Mouse (Mus musculus): ENCODE results near the gene Drg1.

Drg1 gene

GRCm38 (mm10) chr11:3289803-3290639 is 23.8 kb upstream of the Drg1 start:
- DNase-seq (ENCODE audit: low spot score in 2 of 2): peak; percentile 80

GRCm38 (mm10) chr11:3289302-3289802 is 23.1 kb upstream of the Drg1 start:
- DNase-seq (ENCODE audit: low spot score in 2 of 2): peak in 1 of 2 experiments; percentile 57

- DNase-seq (ENCODE audit: low spot score in 2 of 2): peak in 1 of 2 experiments; percentile 42
Measured at GRCm38 (mm10) chr11:3288521-3289301, 22.5 kb upstream of the Drg1 start, which contains the start of gene Patz1. Gene Patz1, plus strand, starts transcription at chr11:3288874.

- DNase-seq (ENCODE audit: low spot score in 2 of 2): no peak
Measured at GRCm38 (mm10) chr11:3287921-3288320, 21.7 kb upstream of the Drg1 start.

DNA sequence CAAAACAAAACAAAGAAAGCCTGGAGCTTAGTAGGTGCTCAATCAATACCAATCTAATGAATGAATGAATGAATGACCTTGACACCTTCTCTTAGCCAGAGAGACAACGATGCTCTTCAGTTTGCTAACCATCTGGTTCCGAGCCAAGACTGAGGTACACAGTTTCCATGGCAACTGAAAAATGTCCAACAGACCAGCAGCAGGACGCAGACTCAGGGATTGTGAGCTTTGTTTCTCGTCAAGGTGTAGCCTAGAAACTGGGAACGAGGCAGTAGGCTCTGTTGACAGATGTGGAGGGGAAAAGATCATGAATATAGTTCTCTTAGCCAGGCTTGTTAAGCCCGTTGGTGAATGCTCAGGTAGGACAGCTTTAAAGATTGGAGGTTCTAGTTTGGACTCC is 20.9 kb upstream of the Drg1 start:
- no peak for DNase-seq (ENCODE audit: low spot score in 2 of 2)

DNA sequence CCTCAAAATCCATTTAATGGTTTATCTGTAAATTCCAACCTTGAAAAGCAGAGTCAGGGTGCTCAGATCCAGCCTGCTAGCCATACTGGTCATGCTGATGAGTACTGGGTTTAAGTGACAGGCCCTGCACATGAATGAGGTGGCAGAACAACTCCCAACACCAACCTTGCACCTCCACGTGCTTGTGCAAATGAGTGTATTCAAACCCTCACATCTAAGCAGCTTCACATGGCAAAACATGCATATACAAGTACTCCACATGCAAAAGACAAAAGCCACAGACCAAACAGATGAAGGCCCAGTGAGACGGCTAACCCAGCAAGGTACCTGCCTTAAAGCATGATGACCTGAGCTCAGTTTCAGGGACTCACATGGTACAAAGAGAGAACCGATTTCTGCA is 19.7 kb upstream of the Drg1 start:
- DNase-seq (ENCODE audit: low spot score in 2 of 2): no peak

DNA sequence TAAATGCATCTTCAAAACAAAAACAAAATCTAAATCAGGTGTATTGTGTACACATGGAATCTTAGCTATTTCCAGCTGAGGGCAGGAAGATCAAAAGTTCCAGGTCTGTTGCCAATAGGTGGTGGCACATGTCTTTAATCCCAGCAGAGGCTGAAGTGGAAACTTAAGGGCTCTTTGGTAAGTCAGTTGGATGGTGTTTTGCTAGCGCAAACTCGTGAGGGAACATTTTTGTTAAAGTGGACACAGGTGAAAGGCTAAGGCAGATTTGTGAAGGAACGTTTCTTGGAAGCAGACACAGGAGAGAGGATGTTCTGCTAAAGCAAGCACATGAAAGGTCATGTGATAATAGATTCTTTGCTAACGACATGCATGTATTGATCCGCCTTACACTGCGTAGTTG is 17.4 kb upstream of the Drg1 start:
- no peak for DNase-seq (ENCODE audit: low spot score in 2 of 2)

DNA sequence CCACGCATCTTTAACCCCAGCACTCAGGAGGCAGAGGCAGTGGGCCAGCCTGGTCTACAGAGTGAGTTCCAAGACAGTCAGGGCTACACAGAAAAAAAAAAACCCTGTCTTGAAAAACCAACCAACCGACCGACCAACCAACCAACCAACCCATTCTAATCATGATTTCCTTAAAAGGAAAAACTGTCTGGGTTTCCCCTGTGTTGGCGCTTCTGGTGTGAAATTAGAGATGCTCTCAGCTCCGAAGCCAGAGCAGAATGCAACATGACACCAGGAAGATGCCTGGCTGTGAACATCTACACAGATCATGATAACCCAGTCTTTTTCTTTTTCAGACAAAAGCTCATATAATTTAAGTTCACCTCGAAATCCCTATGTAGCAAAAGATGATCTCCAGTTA is 16.7 kb upstream of the Drg1 start:
- DNase-seq (ENCODE audit: low spot score in 2 of 2): no peak

DNA sequence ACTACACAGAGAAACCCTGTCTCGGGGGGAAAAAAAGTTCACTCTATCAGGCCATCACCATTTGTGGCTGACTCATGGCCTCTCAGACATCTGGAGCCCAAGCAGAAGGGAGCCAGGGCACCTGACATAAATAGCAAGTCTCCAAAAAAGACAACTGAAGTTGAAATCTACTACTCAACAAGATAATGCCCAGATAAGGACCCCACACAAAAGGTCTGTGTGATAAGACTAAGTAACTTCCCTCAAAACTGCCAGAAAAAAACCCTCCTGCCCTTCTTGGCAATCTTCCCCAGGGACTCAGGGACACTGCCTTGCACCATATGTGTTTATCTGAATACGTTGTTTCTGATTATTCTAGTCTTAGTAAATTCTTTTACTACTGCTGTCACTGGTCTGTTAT is 13.5 kb upstream of the Drg1 start:
- no peak for DNase-seq (ENCODE audit: low spot score in 2 of 2)

DNA sequence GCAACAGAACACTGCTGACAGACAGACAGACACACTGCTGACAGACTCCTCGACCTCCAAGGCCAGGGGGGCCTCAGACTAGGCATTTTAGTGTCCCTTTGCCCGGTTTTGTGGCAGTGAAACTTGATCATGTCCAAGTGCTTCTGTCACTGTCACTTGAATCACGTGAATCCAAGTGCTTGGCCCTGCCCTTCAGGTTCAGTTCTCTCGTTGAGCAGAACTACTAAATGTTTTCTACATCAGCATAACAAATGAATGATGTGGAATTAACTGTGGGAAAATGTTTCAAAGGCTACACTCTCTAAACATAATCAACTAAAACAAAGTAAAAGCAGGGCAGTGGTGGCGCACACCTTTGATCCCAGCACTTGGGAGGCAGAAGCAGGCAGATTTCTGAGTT is 12.1 kb upstream of the Drg1 start:
- DNase-seq (ENCODE audit: low spot score in 2 of 2): no peak

DNA sequence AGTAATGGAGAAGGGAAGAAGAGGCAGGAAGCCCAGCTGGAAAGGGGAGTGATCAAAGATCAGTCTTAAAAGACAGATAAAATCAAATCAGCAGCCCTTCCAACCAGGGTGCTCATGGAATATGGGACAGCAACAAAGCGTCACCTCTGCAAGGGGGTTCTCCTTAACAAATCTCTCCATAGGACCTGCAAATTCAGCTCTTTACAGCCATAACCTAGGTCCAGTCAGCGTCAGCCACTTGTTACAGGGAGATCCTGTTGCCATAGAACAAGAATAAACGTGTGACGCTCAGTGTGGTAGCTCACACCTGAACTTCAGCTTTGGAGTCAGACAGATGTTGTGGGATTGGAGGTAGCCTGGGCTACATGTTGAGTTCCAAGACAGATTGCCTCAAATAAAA is 3.0 kb upstream of the Drg1 start:
- DNase-seq (ENCODE audit: low spot score in 2 of 2): no peak

GRCm38 (mm10) chr11:3267133-3267532 is 918 bp upstream of the Drg1 start:
- DNase-seq (ENCODE audit: low spot score in 2 of 2): no peak

DNA sequence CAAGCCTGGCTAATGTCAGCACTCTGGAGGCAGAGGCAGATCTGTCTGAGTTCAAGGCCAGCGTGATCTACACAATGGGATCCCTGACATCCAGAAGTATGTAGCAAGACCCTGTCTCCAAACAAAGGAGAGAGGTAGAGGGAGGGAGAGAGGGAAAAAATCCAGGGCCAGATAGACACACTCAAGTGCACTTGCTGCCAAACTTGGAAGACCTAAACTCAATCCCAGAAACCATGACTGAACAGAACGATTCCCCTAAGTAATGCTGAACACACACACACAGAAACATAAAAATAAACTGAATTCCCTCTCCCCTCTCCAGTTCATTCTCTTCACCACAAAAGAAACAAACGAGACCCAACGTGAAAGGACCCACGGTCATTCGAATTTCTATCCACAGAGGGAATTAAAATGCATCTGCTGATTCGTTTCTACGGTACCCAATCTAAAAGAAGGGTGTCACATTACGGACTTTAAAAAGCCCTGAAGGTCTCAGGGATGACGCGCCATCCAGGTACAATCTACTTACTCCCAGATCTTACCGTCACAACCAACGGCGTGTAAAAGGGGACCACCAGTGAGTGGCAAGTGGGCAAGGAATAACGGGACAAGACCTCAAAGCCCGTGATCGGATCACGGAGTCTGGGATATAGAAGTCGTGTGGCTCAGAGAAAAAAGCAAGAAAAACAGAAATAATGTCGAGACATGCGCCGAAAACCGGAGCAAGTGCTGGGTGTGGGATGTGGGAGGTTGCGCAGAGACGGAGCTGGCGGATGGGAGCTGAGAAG is 730 bp downstream of the Drg1 start:
- no peak for DNase-seq (ENCODE audit: low spot score in 2 of 2)

DNA sequence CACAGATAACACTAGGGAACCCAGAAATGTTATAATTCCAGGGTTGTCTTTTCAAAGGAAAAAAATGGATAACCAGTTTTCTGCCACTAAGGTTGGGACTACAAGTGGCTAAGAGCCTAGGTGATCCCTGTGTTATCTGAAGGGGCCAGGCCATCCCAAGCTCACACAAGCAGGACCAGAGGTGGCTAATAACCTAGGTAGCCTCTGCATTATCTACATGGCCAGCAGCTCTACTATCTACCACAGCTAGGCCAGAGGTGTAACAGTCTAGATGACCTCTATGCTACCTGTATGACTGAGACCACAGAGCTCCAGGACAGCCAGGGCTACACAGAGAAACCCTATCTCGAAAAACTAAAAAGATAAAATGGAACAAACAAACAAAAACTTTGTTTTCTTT is 6.7 kb downstream of the Drg1 start:
- DNase-seq (ENCODE audit: low spot score in 2 of 2): no peak

DNA sequence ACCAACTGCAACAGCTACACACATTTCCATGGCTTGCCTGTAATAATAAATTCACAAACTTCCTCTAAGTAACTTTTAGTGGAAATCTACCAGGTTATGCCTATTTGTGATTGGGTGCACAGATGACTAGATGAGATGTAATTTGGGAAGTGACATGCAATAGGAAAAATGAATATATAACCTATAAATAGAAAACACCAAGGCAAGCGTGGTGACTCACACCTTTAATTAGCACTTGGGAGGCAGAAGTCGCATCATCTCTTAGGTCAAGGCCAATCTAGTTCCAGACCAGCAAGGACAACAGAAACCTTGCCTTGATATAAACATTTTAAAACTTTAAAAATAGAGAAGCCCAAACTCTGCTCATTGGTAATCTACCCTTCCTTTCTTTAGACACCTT is 18.8 kb downstream of the Drg1 start:
- DNase-seq (ENCODE audit: low spot score in 2 of 2): no peak

GRCm38 (mm10) chr11:3243771-3244170 is 22.4 kb downstream of the Drg1 start:
- no peak for DNase-seq (ENCODE audit: low spot score in 2 of 2)

DNA sequence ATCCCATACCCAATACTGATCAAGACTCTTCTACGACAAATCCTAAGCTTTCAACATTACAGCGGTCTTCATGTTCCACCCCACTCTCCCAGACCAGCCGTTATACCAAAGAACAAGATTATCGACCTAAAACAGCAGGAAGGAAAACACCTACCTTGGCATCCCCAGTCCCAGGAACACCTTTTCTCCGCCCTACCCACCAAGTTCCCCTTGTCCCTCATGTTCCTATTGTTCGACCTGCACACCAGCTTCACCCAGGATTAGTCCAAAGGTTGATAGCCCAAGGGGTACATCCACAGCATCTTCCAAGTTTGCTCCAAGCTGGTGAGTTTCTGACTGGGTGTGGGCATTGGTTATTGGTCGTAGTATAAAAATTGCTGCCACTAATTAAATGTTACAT is 23.8 kb downstream of the Drg1 start:
- DNase-seq (ENCODE audit: low spot score in 2 of 2): no peak

DNA sequence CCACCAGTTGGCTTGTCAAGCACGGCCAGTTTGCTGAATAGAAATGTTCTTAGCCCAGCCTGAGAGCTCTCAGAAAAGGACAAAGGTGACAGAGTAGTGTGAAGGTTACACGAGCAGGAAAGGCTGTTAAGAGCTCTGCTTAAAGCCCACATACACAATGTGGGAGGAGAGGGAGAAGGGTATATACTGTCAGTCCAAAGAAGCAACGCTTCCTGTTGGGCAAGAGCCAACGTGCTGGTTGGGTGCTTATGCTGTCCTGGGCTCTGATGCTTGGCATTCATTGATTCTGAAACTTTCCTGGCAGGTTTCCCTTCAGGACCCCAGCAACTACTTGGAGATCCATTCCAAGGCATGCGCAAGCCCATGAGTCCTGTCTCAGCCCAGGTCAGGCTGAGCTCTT is 30.9 kb downstream of the Drg1 start:
- DNase-seq (ENCODE audit: low spot score in 2 of 2): no peak

GRCm38 (mm10) chr11:3233704-3234103 is 32.5 kb downstream of the Drg1 start:
- DNase-seq (ENCODE audit: low spot score in 2 of 2): no peak

GRCm38 (mm10) chr11:3232248-3232647 is 34.0 kb downstream of the Drg1 start:
- no peak for DNase-seq (ENCODE audit: low spot score in 2 of 2)

DNA sequence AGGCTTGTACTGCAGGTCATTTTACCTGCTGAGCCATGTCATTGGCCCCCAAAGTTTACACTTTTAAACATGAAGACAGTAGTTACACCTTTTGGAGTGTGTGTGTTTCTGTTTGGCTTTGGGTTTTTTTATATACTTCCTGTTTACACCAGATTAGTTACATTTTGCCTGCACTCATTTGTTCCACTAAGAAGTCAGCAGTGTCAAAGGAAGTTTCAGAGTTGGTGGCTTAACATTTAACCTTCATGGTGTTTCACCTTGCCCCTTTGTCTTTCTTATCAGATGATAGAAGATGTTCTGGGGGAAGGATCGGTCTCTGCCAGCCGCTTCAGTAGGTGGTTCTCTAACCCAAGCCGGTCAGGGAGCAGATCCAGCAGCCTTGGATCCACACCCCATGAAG is 39.1 kb downstream of the Drg1 start:
- DNase-seq (ENCODE audit: low spot score in 2 of 2): no peak

GRCm38 (mm10) chr11:3223105-3223504 is 43.1 kb downstream of the Drg1 start:
- DNase-seq (ENCODE audit: low spot score in 2 of 2): no peak

Measured in frontal cortex, postnatal 14 days (tissue).